Mouse (Mus musculus): ENCODE measurements around the gene Ginm1. TPM values are rescaled to one million over a fixed set of nuclear protein-coding genes. Genes with fewer than 3 reads are reported as not detected.
A peak's percentile ranks its signal among the peaks of the same experiment; 100 is the strongest.
"Not testable (repeated sequence)": the region's sequence is repeated elsewhere in the genome, so short reads cannot be mapped to it uniquely, and the experiment has no call there.

Gene Ginm1
- total RNA-seq, 4 experiments from 2014 or later: 94.3 to 115 (median 102) TPM

GRCm38 (mm10) chr10:7809937-7810336, 17.3 kb upstream of the Ginm1 start:
- peak; percentile 69 for DNase-seq (ENCODE audit: low spot score)

GRCm38 (mm10) chr10:7802519-7803140, 10.0 kb upstream of the Ginm1 start:
- DNase-seq (ENCODE audit: low spot score): no peak

GRCm38 (mm10) chr10:7801258-7801657, 8.6 kb upstream of the Ginm1 start:
- DNase-seq (ENCODE audit: low spot score): no peak

- no peak for DNase-seq (ENCODE audit: low spot score)
Measured at GRCm38 (mm10) chr10:7792254-7792750, 322 bp downstream of the Ginm1 start.

GRCm38 (mm10) chr10:7787319-7787718, 5.3 kb downstream of the Ginm1 start:
- DNase-seq (ENCODE audit: low spot score): no peak

GRCm38 (mm10) chr10:7781214-7781613, 11.4 kb downstream of the Ginm1 start:
- no peak for DNase-seq (ENCODE audit: low spot score)

- DNase-seq (ENCODE audit: low spot score): peak; percentile 82
Measured at GRCm38 (mm10) chr10:7780238-7781176, 12.1 kb downstream of the Ginm1 start.

GRCm38 (mm10) chr10:7779751-7780237, 12.8 kb downstream of the Ginm1 start:
- no peak for DNase-seq (ENCODE audit: low spot score)

GRCm38 (mm10) chr10:7778361-7778760, 14.3 kb downstream of the Ginm1 start:
- DNase-seq (ENCODE audit: low spot score): no peak

GRCm38 (mm10) chr10:7775421-7775820, 17.2 kb downstream of the Ginm1 start:
- DNase-seq (ENCODE audit: low spot score): peak; percentile 23

GRCm38 (mm10) chr10:7772769-7773168, 19.9 kb downstream of the Ginm1 start:
- DNase-seq (ENCODE audit: low spot score): no peak

GRCm38 (mm10) chr10:7772346-7772745, 20.3 kb downstream of the Ginm1 start:
- DNase-seq (ENCODE audit: low spot score): no peak

GRCm38 (mm10) chr10:7757544-7757943, 35.1 kb downstream of the Ginm1 start:
- no peak for DNase-seq (ENCODE audit: low spot score)

- DNase-seq (ENCODE audit: low spot score): no peak
Measured at GRCm38 (mm10) chr10:7748752-7749151, 43.9 kb downstream of the Ginm1 start.

- not testable (repeated sequence) for DNase-seq (ENCODE audit: low spot score)
Measured at GRCm38 (mm10) chr10:7745528-7745927, 47.1 kb downstream of the Ginm1 start.

- DNase-seq (ENCODE audit: low spot score): no peak
Measured at GRCm38 (mm10) chr10:7737914-7738313, 54.7 kb downstream of the Ginm1 start.

GRCm38 (mm10) chr10:7737122-7737521, 55.5 kb downstream of the Ginm1 start:
- DNase-seq (ENCODE audit: low spot score): no peak

- no peak for DNase-seq (ENCODE audit: low spot score)
Measured at GRCm38 (mm10) chr10:7731582-7731981, 61.0 kb downstream of the Ginm1 start.

GRCm38 (mm10) chr10:7727011-7727410, 65.6 kb downstream of the Ginm1 start:
- DNase-seq (ENCODE audit: low spot score): no peak

- DNase-seq (ENCODE audit: low spot score): no peak
Measured at GRCm38 (mm10) chr10:7726501-7726812, 66.2 kb downstream of the Ginm1 start.

- peak; percentile 92 for DNase-seq (ENCODE audit: low spot score)
Measured at GRCm38 (mm10) chr10:7725751-7726500, 66.7 kb downstream of the Ginm1 start, which contains the start of gene Katna1. Gene Katna1 (plus strand): TSS chr10:7726000.

Data from heart, adult 8-10 months (tissue).